Mouse (Mus musculus) hindbrain, embryonic 16.5 days (tissue): Measurements from ENCODE around the gene Nfkbil1. TPM values are rescaled to one million over a fixed set of nuclear protein-coding genes. Genes with fewer than 3 reads are reported as not detected.
A peak's percentile ranks its signal among the peaks of the same experiment; 100 is the strongest.

ENCODE experiments used
- ATAC-seq: fragments of 200-750 bp; cut with Nextera tagmentation; 2 replicates; pipeline ENCODE4 v1.8.0; 2017; ENCODE audit warnings: moderate TSS enrichment, moderate library complexity
- H3K27ac ChIP-seq: fragments of 300-500 bp; sonication (generic); 2 replicates; pipeline ENCODE4 v1.5.1; 2014; ENCODE audit warnings: low read depth, mild to moderate bottlenecking, control low read depth, low read length, moderate library complexity
- H3K27me3 ChIP-seq: fragments of 300-500 bp; sonication (generic); replicated peaks from 2 replicates; pipeline ENCODE4 v1.6.1; 2014; ENCODE audit warnings: low read length; ENCODE audit not compliant: control insufficient read depth, insufficient read depth
- H3K36me3 ChIP-seq: fragments of 300-500 bp; sonication (generic); 2 replicates; pipeline ENCODE4 v1.6.1; 2014; ENCODE audit warnings: mild to moderate bottlenecking, low read length, moderate library complexity, mixed read lengths; ENCODE audit not compliant: control insufficient read depth, insufficient read depth
- H3K4me1 ChIP-seq: fragments of 300-500 bp; sonication (generic); 2 replicates; pipeline ENCODE4 v1.6.1; 2014; ENCODE audit warnings: low read depth, low read length; ENCODE audit not compliant: control insufficient read depth, insufficient read depth
- H3K4me2 ChIP-seq: fragments of 300-500 bp; sonication (generic); 2 replicates; pipeline ENCODE4 v1.6.1; 2014; ENCODE audit warnings: mild to moderate bottlenecking, low read length, control low read depth, moderate library complexity
- H3K4me3 ChIP-seq: fragments of 300-500 bp; sonication (generic); 2 replicates; pipeline ENCODE4 v1.5.1; 2014; ENCODE audit warnings: mild to moderate bottlenecking, low read length, control low read depth, moderate library complexity
- H3K9ac ChIP-seq: fragments of 300-500 bp; sonication (generic); 2 replicates; pipeline ENCODE4 v1.6.1; 2014; ENCODE audit warnings: low read depth, mild to moderate bottlenecking, control low read depth, low read length, moderate library complexity
- H3K9me3 ChIP-seq: fragments of 300-500 bp; sonication (generic); 2 replicates; pipeline ENCODE4 v1.6.1; 2014; ENCODE audit warnings: mild to moderate bottlenecking, low read length, moderate library complexity; ENCODE audit not compliant: control insufficient read depth
- WGBS: fragments of 180-500 bp; shearing (Covaris S2); extraction: QIAGEN DNeasy Blood & Tissue Kit; methylation state at CpG from one replicate; pipeline ENCODE4 v1.1.7; 2014; 5-methylcytosine and 5-hydroxymethylcytosine counted together
- polyA plus RNA-seq: library from polyadenylated mRNA; unstranded; fragments of >200 nt; fragmentation: Nextera tagmentation; extraction: Ambion mirVana; gene quantifications from 2 replicates; pipeline ENCODE4 v1.2.1, GENCODE M21; 2015

Gene Nfkbil1
- polyA plus RNA-seq, 1 experiment from 2014 or later: 9.8 TPM

DNA sequence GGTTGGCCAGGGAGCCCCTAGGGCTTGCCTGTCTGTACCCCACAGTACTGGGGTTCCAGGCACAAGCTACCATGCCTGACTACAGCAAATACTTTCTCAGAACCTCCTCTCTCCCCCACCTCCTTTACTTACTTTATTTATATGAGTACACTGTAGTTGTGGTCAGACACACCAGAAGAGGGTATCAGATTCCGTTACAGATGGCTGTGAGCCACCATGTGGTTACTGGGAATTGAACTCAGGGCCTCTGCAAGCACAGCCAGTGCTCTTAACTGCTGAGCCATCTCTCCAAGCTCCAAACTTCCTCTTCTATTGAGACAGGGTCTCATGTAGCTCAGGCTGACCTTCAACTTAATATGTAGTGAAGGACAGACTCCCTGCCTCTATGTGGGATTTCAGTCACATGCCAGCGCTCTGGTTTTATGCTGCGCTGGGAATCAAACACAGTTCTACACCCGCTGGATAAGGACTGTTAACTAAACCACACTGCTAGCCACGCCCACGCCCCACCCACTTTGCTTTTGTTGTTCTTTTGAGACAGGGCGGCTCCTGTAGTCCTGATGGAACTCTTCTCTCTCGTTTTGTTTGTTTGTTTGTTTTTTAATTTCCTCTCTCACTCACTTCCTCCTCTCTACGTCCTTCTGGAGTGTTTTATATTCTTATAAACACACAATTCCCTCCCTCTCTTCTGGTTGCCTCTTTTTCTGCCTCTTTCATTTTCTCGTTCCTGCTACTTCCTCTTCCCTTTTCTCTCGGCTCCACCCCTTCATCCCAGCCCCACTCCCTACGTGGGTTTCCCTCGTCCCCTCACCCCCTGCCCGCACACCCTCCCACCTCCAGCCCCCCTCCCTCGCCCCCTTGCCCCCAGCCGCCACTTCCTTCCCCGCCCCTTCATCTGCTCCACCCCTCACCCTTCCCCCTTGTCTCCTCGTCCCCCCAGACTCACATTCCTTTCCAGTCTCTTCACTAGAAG lies 49.7 kb downstream of the Nfkbil1 start:
- H3K27me3 ChIP-seq: no peaks in the 10 kb centered on the region
- H3K36me3 ChIP-seq: no peaks in the 10 kb centered on the region
- H3K27ac ChIP-seq: peak overlapping the region; percentile 82
- peaks cover 2% of the 10 kb centered on the region; the same call in 1 of the 2 replicates for H3K4me1 ChIP-seq
- no peaks in the 10 kb centered on the region for H3K9me3 ChIP-seq
- H3K4me3 ChIP-seq: peak overlapping the region; percentile 36
- WGBS: 2% methylated on average over 18 of the region's 18 CpGs
- peak; percentile 65; the same call in 1 of the 2 replicates for ATAC-seq
- peak overlapping the region; percentile 65 for H3K4me2 ChIP-seq
- H3K9ac ChIP-seq: peak overlapping the region; percentile 53

DNA sequence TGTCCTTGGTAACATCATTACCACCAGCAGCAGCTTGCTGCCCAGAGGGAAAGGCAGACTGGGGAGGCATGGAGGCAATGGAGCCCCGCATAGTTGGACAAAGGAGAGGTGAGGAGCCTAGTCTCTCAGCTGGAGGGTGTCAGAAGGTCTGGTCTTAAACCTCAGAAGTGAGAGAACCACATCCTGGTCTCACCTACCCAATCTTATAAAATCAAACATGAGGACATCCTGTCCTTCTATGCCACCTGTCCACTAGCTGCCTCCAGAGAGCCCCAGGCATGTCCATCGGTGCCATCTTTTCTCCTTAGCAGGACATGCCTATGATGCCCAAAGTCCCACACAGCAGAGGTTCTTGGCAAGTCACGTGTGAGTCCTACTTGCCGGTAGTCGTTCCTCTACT lies 55.5 kb downstream of the Nfkbil1 start:
- H3K9me3 ChIP-seq: no peaks in the 10 kb centered on the region
- H3K27ac ChIP-seq: no peak overlapping the region
- H3K9ac ChIP-seq: no peak overlapping the region
- no peak for ATAC-seq
- no peaks in the 10 kb centered on the region for H3K27me3 ChIP-seq
- no peak overlapping the region for H3K4me3 ChIP-seq
- no peaks in the 10 kb centered on the region for H3K4me1 ChIP-seq
- WGBS: 88% methylated on average over 5 of the region's 5 CpGs
- no peak overlapping the region for H3K4me2 ChIP-seq
- no peaks in the 10 kb centered on the region for H3K36me3 ChIP-seq

DNA sequence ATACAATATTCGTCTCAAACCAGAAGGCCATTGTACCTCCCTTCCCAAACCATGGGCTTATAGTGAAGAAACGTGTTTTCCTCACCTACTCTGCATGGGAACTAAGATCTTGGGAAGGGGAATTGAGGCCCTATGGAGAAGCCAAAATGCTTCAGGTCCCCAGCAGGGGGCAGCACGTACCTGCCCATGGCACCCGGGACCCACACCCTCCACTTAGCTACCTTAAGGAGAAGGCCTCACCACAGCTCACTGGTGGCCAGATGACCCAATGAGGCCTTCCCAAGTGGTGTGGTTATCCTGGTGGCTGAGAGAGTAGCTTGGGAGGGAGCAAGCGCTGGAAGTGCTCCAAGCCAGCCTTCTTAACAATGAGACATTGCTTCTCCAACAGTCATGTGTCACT lies 57.1 kb downstream of the Nfkbil1 start:
- no peak for ATAC-seq
- WGBS: 12% methylated on average over 5 of the region's 5 CpGs
- H3K27ac ChIP-seq: no peak overlapping the region

DNA sequence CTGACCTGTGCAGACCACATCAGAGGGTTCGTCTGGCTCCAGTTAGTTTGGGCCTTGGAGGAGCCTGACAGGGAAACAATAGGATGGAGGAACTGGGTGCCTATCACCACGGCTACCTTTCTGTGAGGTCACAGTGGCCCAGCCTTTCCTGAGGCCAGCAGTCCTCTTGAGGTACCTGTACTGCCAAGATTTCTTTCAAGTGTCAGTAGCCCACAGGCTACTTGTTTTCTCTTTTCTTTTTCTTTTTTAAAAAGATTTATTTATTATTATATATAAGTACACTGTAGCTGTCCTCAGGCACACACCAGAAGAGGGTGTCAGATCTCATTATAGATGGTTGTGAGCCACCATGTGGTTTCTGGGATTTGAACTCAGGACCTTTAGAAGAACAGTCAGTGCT lies 59.6 kb downstream of the Nfkbil1 start, which contains the start of gene Aif1:
TSS of gene Aif1 (minus strand) at position 101 of the 400 bp plus-strand sequence.
- H3K4me3 ChIP-seq: no peak within 1 kb of the TSS
- H3K9ac ChIP-seq: no peak within 1 kb of the TSS
- H3K36me3 ChIP-seq: no peaks in the 10 kb centered on the region
- no peak within 1 kb of the TSS for H3K4me2 ChIP-seq
- 42% methylated on average over 2 of the region's 2 CpGs for WGBS
- H3K27me3 ChIP-seq: no peaks in the 10 kb centered on the region
- no peaks in the 10 kb centered on the region for H3K9me3 ChIP-seq
- H3K4me1 ChIP-seq: no peaks in the 10 kb centered on the region
- ATAC-seq: no peak
- no peak within 1 kb of the TSS for H3K27ac ChIP-seq

More for the DNA sequence above, 57.1 kb downstream of the Nfkbil1 start:
- no peaks in the 10 kb centered on the region for H3K9me3 ChIP-seq
- H3K4me2 ChIP-seq: no peak overlapping the region
- H3K4me1 ChIP-seq: no peaks in the 10 kb centered on the region
- no peaks in the 10 kb centered on the region for H3K36me3 ChIP-seq
- no peaks in the 10 kb centered on the region for H3K27me3 ChIP-seq
- H3K4me3 ChIP-seq: no peak overlapping the region
- H3K9ac ChIP-seq: no peak overlapping the region

GRCm38 (mm10) chr17:35175382-35175781 lies 60.2 kb downstream of the Nfkbil1 start:
- Histone ChIP-seq H3K36me3 (no peaks in the 10 kb centered on the region), H3K4me1 (no peaks in the 10 kb centered on the region), H3K27ac (no peak overlapping the region), H3K9ac (no peak overlapping the region), H3K4me3 (no peak overlapping the region), H3K4me2 (no peak overlapping the region), H3K9me3 (no peaks in the 10 kb centered on the region), H3K27me3 (no peaks in the 10 kb centered on the region)
- no peak for ATAC-seq
- WGBS: 73% methylated on average over 6 of the region's 6 CpGs

DNA sequence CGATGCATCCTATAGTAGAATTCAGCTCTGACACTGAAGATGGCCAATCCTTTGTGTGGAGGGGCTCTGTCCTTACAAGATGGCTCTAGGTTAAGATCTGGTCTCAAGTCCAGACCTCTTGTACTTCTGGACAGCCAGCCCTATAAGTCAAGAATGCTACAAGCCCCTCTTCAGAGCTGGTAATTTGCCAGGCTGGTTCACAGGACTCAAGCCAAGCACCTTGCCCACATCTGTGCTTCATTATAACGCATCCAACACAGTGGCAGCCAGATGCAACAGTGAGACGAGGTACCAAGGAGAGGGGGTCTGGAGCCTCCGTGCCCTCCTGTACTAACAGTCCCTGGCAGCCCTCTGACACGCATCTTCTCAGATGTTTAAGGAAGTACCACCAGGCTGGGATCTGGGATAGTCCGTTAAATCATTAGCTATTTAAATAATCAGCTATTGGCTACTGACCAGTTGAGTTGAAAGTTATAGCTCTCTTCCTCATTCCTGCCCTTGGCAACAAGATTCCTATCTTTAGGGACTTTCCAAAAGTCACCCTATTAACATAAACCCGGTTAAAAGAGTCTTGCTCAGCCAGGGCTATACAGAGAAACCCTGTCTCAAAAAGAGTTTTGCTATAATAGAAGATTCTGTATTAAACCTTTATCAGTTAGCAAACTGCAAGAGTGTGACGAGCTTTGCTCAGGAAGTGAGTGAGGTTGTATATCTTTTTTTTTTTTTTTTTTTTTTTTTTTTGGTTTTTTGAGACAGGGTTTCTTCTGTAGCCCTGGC lies 61.2 kb downstream of the Nfkbil1 start:
- Histone ChIP-seq H3K9ac (no peak overlapping the region), H3K4me1 (no peaks in the 10 kb centered on the region), H3K36me3 (no peaks in the 10 kb centered on the region), H3K4me2 (no peak overlapping the region), H3K27me3 (no peaks in the 10 kb centered on the region), H3K27ac (no peak overlapping the region), H3K9me3 (no peaks in the 10 kb centered on the region), H3K4me3 (no peak overlapping the region)
- WGBS: 69% methylated on average over 8 of the region's 8 CpGs
- ATAC-seq: no peak

GRCm38 (mm10) chr17:35173329-35173728 lies 62.3 kb downstream of the Nfkbil1 start:
- H3K27ac ChIP-seq: no peak overlapping the region
- no peaks in the 10 kb centered on the region for H3K27me3 ChIP-seq
- H3K4me1 ChIP-seq: no peaks in the 10 kb centered on the region
- no peaks in the 10 kb centered on the region for H3K9me3 ChIP-seq
- H3K9ac ChIP-seq: no peak overlapping the region
- WGBS: 82% methylated on average over 3 of the region's 3 CpGs
- H3K36me3 ChIP-seq: no peaks in the 10 kb centered on the region
- no peak overlapping the region for H3K4me2 ChIP-seq
- ATAC-seq: no peak
- no peak overlapping the region for H3K4me3 ChIP-seq

DNA sequence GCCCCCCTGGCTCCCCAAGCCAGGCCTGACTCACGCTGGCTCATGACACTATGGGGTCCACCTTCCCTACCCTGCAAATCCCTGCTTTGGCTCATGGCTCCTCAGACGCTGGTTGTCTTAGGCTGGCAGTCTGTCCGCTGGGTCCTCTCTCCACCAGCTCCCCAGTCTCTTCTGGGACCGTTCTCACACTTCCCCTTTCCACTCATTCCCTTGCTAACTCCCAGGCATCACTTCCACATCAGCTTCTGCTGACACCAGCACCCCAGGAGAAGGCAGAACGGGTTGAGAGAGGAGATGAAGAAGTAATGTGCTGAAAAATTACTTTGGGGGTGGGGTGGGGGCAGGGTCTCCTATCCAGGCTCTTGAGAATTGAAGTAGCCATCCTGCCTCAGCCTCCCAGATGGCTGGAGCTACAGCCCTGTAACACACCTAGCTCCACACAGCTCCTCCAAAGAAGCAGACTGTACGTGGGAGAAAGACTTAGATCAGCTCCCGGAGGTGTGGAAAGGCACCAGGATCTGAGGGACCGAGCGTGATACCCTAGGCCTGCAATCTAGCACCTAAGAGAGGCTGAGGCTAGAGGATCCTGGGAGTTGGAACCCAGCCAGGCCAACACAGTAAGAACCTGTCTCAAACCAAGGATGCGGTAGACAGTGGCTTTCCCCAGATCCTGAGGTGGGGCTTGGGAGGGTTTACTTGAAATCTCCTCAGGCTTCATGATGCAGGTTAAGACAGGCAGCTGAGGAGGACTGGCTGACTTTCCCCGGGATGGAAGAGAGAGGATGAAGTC lies 63.0 kb downstream of the Nfkbil1 start:
- H3K4me1 ChIP-seq: no peaks in the 10 kb centered on the region
- H3K9me3 ChIP-seq: no peaks in the 10 kb centered on the region
- no peaks in the 10 kb centered on the region for H3K27me3 ChIP-seq
- no peak for ATAC-seq
- 75% methylated on average over 11 of the region's 11 CpGs for WGBS
- H3K9ac ChIP-seq: no peak overlapping the region
- H3K36me3 ChIP-seq: no peaks in the 10 kb centered on the region
- no peak overlapping the region for H3K4me2 ChIP-seq
- no peak overlapping the region for H3K4me3 ChIP-seq
- H3K27ac ChIP-seq: no peak overlapping the region
